ENCODE assay signal across 1 mouse cellular context in the genomic region with DNA sequence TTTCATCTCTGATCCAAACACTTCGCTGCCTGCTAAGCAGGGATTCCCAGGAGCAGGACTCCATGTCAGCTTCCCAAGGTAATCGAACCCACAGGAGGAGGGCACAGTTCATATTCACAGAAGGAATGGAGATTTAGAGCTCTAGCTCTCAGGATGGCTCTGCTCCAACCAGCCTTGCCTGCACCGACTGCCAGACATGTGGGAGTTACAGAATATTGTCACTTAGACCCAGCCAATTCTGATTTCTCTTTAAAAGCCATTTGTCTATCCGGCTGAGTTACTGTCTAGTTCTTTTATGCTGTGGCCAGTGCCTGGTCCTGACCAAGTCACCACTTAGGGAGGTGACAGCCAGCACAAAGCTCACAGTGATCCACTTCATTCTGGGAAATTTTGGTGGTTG.
TF ChIP-seq lines count a peak whose summit lies in the region.

No protein-coding gene starts in this region.

TF ChIP-seq in MEL, 35 proteins besides CTCF, POLR2A, EP300 and RAD21 (continued from another document):
- TF ChIP-seq ZKSCAN1 (IDR thresholded peaks at IDR 0.05; ENCODE audit: low read depth, low read length) (no peak), MYB (IDR thresholded peaks at IDR 0.05; ENCODE audit: low read depth, low read length) (no peak), ELF1 (IDR thresholded peaks at IDR 0.05; ENCODE audit: low read depth, low read length) (no peak), CHD2 (IDR thresholded peaks at IDR 0.05; ENCODE audit: low read length) (no peak)
